Mouse (Mus musculus) urinary bladder, adult 2 months (tissue): Measurements from ENCODE around the gene Tec. TPM values are rescaled to one million over a fixed set of nuclear protein-coding genes. Genes with fewer than 3 reads are reported as not detected.

ENCODE experiments used
- DNase-seq: peaks from one replicate; pipeline ENCODE4 v3.0.0; 2022; ENCODE audit warnings: low spot score
- polyA plus RNA-seq: library from polyadenylated mRNA; depleted of rRNA; stranded (reverse); fragments of >200 nt; gene quantifications from 2 replicates; pipeline ENCODE4 v1.2.3, GENCODE M21; 2012

The Tec gene
- polyA plus RNA-seq, 1 experiment, result 5.0 TPM

GRCm38 (mm10) chr5:72784719-72785118 lies 83.6 kb downstream of the Tec start:
- DNase-seq, result no peak

GRCm38 (mm10) chr5:72783957-72784356 lies 84.3 kb downstream of the Tec start:
- DNase-seq, result no peak

GRCm38 (mm10) chr5:72783123-72783522 lies 85.2 kb downstream of the Tec start:
- no peak for DNase-seq

- no peak for DNase-seq
Observed at GRCm38 (mm10) chr5:72781776-72782175, 86.5 kb downstream of the Tec start.

- DNase-seq, result no peak
Observed at GRCm38 (mm10) chr5:72776595-72776994, 91.7 kb downstream of the Tec start.

- no peak for DNase-seq
Observed at GRCm38 (mm10) chr5:72776127-72776526, 92.2 kb downstream of the Tec start.

- DNase-seq, result no peak
Observed at GRCm38 (mm10) chr5:72769841-72770240, 98.4 kb downstream of the Tec start.

GRCm38 (mm10) chr5:72763546-72763945 lies 104.7 kb downstream of the Tec start:
- DNase-seq, result no peak

- no peak for DNase-seq
Observed at GRCm38 (mm10) chr5:72763025-72763424, 105.3 kb downstream of the Tec start.

GRCm38 (mm10) chr5:72761758-72762157 lies 106.5 kb downstream of the Tec start:
- no peak for DNase-seq

- DNase-seq, result no peak
Observed at GRCm38 (mm10) chr5:72761237-72761636, 107.0 kb downstream of the Tec start.

- no peak for DNase-seq
Observed at GRCm38 (mm10) chr5:72758925-72759924, 109.1 kb downstream of the Tec start.

GRCm38 (mm10) chr5:72757155-72757773 lies 111.0 kb downstream of the Tec start:
- DNase-seq, result no peak

- DNase-seq, result no peak
Observed at GRCm38 (mm10) chr5:72755941-72756340, 112.3 kb downstream of the Tec start.

GRCm38 (mm10) chr5:72755035-72755434 lies 113.2 kb downstream of the Tec start:
- DNase-seq, result no peak

- no peak for DNase-seq
Observed at GRCm38 (mm10) chr5:72752585-72752984, 115.7 kb downstream of the Tec start, which contains the start of gene Txk. TSS of gene Txk (minus strand) at chr5:72752777.

GRCm38 (mm10) chr5:72751056-72751758 lies 117.1 kb downstream of the Tec start:
- DNase-seq, result no peak

- no peak for DNase-seq
Observed at GRCm38 (mm10) chr5:72750226-72750625, 118.1 kb downstream of the Tec start.

- no peak for DNase-seq
Observed at GRCm38 (mm10) chr5:72748659-72749265, 119.5 kb downstream of the Tec start.

- no peak for DNase-seq
Observed at GRCm38 (mm10) chr5:72747384-72747783, 120.9 kb downstream of the Tec start.

- DNase-seq, result no peak
Observed at GRCm38 (mm10) chr5:72746461-72746860, 121.8 kb downstream of the Tec start.

GRCm38 (mm10) chr5:72743103-72743502 lies 125.2 kb downstream of the Tec start:
- DNase-seq, result no peak
